Mouse (Mus musculus): Measurements from ENCODE around the gene Reg2.
"Not testable (repeated sequence)": the region's sequence is repeated elsewhere in the genome, so short reads cannot be mapped to it uniquely, and the experiment has no call there.

The Reg2 gene

GRCm38 (mm10) chr6:78395323-78395722, at the start of gene Reg2:
Gene Reg2, plus strand, starts transcription at chr6:78395623.
- not testable (repeated sequence) for DNase-seq

DNA sequence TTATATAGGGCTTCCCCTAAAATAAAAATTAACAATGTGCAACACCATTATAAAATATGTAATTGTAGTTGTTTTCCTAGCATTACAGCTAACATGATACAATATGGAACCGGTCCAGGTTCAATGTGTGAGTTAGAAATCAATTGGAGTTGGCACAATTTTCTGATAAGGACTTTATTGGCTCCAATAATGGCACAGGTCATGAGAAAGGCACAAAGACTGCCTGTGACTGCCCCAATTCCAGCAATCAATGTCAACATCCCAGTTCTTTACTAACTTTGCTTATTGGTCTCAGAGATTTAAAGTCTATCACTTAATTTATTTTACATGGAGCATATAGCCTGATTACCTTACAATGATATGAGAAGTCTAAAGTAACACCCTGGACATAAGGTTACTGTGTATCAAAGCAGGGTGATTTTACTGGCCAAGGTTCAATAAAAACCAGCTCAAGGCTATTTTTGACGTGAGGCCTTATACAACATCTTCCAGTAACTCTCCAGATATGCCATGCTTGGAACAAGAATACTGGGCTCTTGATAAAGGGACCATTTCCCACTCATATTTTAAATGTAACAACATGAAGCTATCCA, 33.4 kb upstream of the Reg2 start:
- no peak for DNase-seq

DNA sequence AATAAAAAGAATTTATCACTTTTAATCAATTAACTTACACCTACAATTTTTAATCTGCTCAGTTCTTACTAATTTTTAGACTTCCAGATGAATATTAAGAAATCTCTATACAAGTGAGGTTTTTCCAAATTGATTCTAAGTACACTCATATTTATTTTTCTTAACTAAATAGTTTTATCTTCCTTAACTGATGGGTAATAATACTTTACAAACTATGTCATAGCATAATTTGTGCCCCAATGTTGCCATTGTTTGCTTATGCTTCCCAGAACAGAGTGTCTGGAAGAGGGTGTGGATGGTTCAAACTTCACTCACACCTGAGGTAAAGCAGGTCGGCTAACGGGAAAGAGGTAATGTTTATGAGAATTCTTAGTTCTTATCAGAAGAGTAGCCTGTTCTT, 25.1 kb upstream of the Reg2 start, which contains the start of gene Reg3b:
Gene Reg3b, plus strand, starts transcription at position 301 of the 400 bp plus-strand sequence.
- no peak for DNase-seq

- DNase-seq, result no peak
These were observed 16.7 kb upstream of the Reg2 start, which contains the start of gene Reg3d for GRCm38 (mm10) chr6:78378765-78379164. Gene Reg3d, minus strand, starts transcription at chr6:78378865.

GRCm38 (mm10) chr6:78380409-78380808, 15.0 kb upstream of the Reg2 start, which contains the start of gene Reg3a:
Gene Reg3a, plus strand, starts transcription at chr6:78380709.
- DNase-seq, result no peak

DNA sequence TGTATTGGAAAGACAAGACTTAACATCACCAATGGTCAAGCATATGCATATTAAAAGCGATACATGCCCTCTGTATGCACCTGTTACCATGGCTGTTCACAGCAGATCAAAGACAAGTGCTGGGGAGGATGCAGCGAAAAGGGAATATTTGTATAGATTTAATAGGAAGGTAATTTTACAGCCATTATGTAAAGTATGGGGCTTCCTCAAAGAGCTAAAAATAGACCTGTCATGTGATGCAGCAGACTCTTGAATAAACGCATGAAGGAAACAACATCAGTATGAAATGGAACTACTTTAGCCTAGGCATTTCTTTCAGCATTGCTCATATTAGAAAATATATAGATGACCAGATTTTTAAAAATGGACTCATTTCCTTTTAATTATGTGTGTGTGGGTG, 9.8 kb upstream of the Reg2 start:
- no peak for DNase-seq

- DNase-seq, result not testable (repeated sequence)
These were observed 27.0 kb downstream of the Reg2 start, which contains the start of gene Reg1 for GRCm38 (mm10) chr6:78422411-78422810. Gene Reg1, plus strand, starts transcription at chr6:78422711.

DNA sequence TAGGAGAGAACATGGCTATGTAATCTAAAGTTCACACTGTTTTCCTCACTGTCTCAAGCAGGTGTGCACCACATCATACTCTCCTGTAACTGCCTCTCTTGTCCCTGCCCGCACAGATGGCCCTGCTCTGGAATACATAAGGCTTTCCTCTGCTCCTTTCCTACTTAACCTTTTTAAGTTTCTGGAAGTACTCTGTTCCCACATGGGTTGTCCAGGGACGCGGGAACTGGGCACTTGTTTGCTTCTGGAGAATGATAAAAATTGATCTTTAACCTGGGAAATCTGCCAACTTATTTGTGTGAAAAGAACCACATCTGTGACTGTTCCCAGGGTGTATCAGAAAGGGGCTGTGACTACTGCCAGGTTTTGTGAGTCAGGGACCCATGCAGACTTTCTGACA, 30.1 kb downstream of the Reg2 start:
- DNase-seq, result no peak

DNA sequence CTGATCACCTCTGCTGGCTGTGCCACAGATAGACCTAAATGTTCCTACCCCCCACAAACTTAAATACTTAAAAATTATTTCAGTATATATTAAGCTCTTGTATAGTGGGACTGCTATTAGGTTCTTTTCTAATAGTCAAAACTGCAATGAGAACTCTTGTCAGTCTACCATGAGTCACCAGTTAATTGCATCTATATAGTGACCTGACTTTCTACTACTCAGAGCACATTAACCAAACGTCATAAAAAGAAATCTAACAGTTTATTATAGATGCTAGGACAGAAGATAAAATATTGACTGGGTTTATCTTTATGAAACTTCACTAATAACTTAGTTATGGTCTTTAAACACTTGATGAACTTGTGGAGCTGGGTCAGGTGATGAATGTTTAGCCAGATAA, 51.8 kb downstream of the Reg2 start:
- DNase-seq, result no peak

- DNase-seq, result peak in 1 of 2 experiments; percentile 12
These were observed 53.0 kb downstream of the Reg2 start for GRCm38 (mm10) chr6:78448409-78448808.

- no peak for DNase-seq
These were observed 57.4 kb downstream of the Reg2 start for GRCm38 (mm10) chr6:78452804-78453203.

Measured in kidney, adult 8-10 months (tissue).